Mouse (Mus musculus): Measurements from ENCODE around the gene Mybbp1a. TPM values are rescaled to one million over a fixed set of nuclear protein-coding genes. Genes with fewer than 3 reads are reported as not detected.

Mybbp1a gene
- total RNA-seq (2012; rRNA removed) (245 and 334 TPM in 2 replicates), total RNA-seq (2014; rRNA removed) (115 and 174 TPM in 2 replicates), polyA plus RNA-seq (2012; ENCODE audit: insufficient read length, low read depth) (729 and 816 TPM in 2 replicates)

GRCm38 (mm10) chr11:72440965-72441664 lies at the start of gene Mybbp1a:
Gene Mybbp1a, plus strand, starts transcription at chr11:72441355.
- dilution Hi-C loops (cut with MboI; ENCODE audit: extremely low pct_ligation_motif_present, extremely low pct_unique_long_range_greater_than_20kb, low sequenced_read_pairs) (no loop called here), in situ Hi-C loops (cut with MboI; ENCODE audit: low pct_ligation_motif_present, low pct_unique_long_range_greater_than_20kb, low sequenced_read_pairs) (loop anchor here (5.0 to 25.0 kb wide), 2 partner anchors 121 to 571 kb away; partner anchors contain the start of gene Camkk1)
- Histone ChIP-seq H3K4me1 (ENCODE audit: control insufficient read depth in 1 of 2, insufficient read depth in 2 of 2) (peaks cover 34 to 45% of the 10 kb centered on the region in 2 experiments), H3K9me3 (replicated peaks; ENCODE audit: low read length) (no peaks in the 10 kb centered on the region), H3K27me3 (replicated peaks) (no peaks in the 10 kb centered on the region), H3K27ac (ENCODE audit: insufficient read depth, low read depth) (peak within 1 kb of the TSS; percentile 8; the same call in 1 of the 2 replicates), H3K4me3 (replicated peaks in 1 of 3; ENCODE audit: low read depth in 2 of 3, low read length in 2 of 3, poor library complexity in 1 of 3) (peak within 1 kb of the TSS; percentile 75 to 91 (median 91)), H3K79me2 (replicated peaks; ENCODE audit: control insufficient read depth, extremely low read depth, insufficient read depth, poor library complexity, severe bottlenecking) (peaks cover 40% of the 10 kb centered on the region), H3K4me2 (ENCODE audit: insufficient read depth, low read depth, poor library complexity, severe bottlenecking) (peak within 1 kb of the TSS; percentile 89), H3K36me3 (replicated peaks in 1 of 2; ENCODE audit: control insufficient read depth in 1 of 2, insufficient read depth in 1 of 2, low read length in 1 of 2) (peaks cover 39 to 42% of the 10 kb centered on the region in 2 experiments), H3K9ac (ENCODE audit: insufficient read depth, low read depth) (peak within 1 kb of the TSS; percentile 88)
- TF ChIP-seq PAX5 (IDR thresholded peaks at IDR 0.05; ENCODE audit: low read length) (no peak), HCFC1 (IDR thresholded peaks at IDR 0.05; ENCODE audit: low read depth, low read length) (peak; percentile 91), ETS1 (conservative IDR thresholded peaks at IDR 0.05; ENCODE audit: low read depth, low read length) (no peak), MEF2A (IDR thresholded peaks at IDR 0.05; ENCODE audit: borderline replicate concordance, low read depth, low read length) (0 out of 2 replicates have a peak, but pooled peaks have one; percentile 41), MAX (IDR thresholded peaks at IDR 0.05; ENCODE audit: low read length) (peak; percentile 99), CTCF (conservative IDR thresholded peaks at IDR 0.05 in 1 of 2, IDR thresholded peaks at IDR 0.05 in 1 of 2; ENCODE audit: low read depth in 2 of 2, low read length in 2 of 2) (no peak), POLR2A (IDR thresholded peaks at IDR 0.05; ENCODE audit: low read depth, low read length) (peak; percentile 98), EP300 (IDR thresholded peaks at IDR 0.05; ENCODE audit: low read length) (no peak), ZMIZ1 (IDR thresholded peaks at IDR 0.05; ENCODE audit: low read depth, low read length) (peak; percentile 97), MAFK (IDR thresholded peaks at IDR 0.05; ENCODE audit: insufficient replicate concordance, low read length) (no peak), TCF12 (IDR thresholded peaks at IDR 0.05; ENCODE audit: low read depth, low read length) (peak; percentile 96), UBTF (IDR thresholded peaks at IDR 0.05; ENCODE audit: low read depth, low read length) (no peak), ZKSCAN1 (IDR thresholded peaks at IDR 0.05; ENCODE audit: borderline replicate concordance, low read depth, low read length) (no peak; the same call in 1 of the 2 replicates), CHD2 (IDR thresholded peaks at IDR 0.05; ENCODE audit: low read length) (peak; percentile 92), RAD21 (IDR thresholded peaks at IDR 0.05; ENCODE audit: low read depth, low read length) (no peak), GABPA (IDR thresholded peaks at IDR 0.05; ENCODE audit: insufficient replicate concordance, low read depth, low read length) (no peak; the same call in 1 of the 2 replicates), E2F4 (IDR thresholded peaks at IDR 0.05; ENCODE audit: insufficient replicate concordance, low read depth, low read length) (no peak), NRF1 (IDR thresholded peaks at IDR 0.05; ENCODE audit: low read depth, low read length) (peak; percentile 96), KAT2A (IDR thresholded peaks at IDR 0.05; ENCODE audit: insufficient replicate concordance, low read length) (peak; percentile 90), MYC (IDR thresholded peaks at IDR 0.05; ENCODE audit: low read depth, low read length) (peak; percentile 100), ELF1 (IDR thresholded peaks at IDR 0.05; ENCODE audit: low read depth, low read length) (peak; percentile 89), USF1 (IDR thresholded peaks at IDR 0.05; ENCODE audit: low read depth, low read length) (peak; percentile 89), BHLHE40 (IDR thresholded peaks at IDR 0.05; ENCODE audit: low read depth, low read length) (peak; percentile 39; the same call in 1 of the 2 replicates), ZC3H11A (IDR thresholded peaks at IDR 0.05; ENCODE audit: low read depth, low read length) (no peak), SIN3A (IDR thresholded peaks at IDR 0.05; ENCODE audit: low read length) (peak; percentile 98), ZNF384 (IDR thresholded peaks at IDR 0.05; ENCODE audit: low read depth, low read length) (no peak), NELFE (IDR thresholded peaks at IDR 0.05; ENCODE audit: low read depth, low read length) (peak; percentile 97), POLR2AphosphoS2 (IDR thresholded peaks at IDR 0.05; ENCODE audit: low read depth, low read length) (peak; percentile 93), CHD1 (IDR thresholded peaks at IDR 0.05; ENCODE audit: low read depth, low read length) (peak; percentile 91), TBP (conservative IDR thresholded peaks at IDR 0.05; ENCODE audit: low read depth, low read length) (peak; percentile 81), MXI1 (IDR thresholded peaks at IDR 0.05; ENCODE audit: low read depth, low read length) (peak; percentile 100), MAZ (IDR thresholded peaks at IDR 0.05; ENCODE audit: low read depth, low read length) (peak; percentile 84), USF2 (conservative IDR thresholded peaks at IDR 0.05; ENCODE audit: low read depth, low read length) (peak; percentile 63), JUND (conservative IDR thresholded peaks at IDR 0.05; ENCODE audit: low read depth, low read length) (no peak), SMC3 (IDR thresholded peaks at IDR 0.05; ENCODE audit: low read depth, low read length) (no peak), JUN (IDR thresholded peaks at IDR 0.05; ENCODE audit: insufficient read depth, low read depth, low read length) (no peak), IRF4 (IDR thresholded peaks at IDR 0.05; ENCODE audit: low read depth, low read length) (peak; percentile 69; the same call in 1 of the 2 replicates), RCOR1 (conservative IDR thresholded peaks at IDR 0.05; ENCODE audit: low read depth, low read length) (no peak)
- peak; percentile 98 for DNase-seq (ENCODE audit: extremely low read depth)

Measured in CH12.LX (cell line).